Mouse (Mus musculus) layer of hippocampus, postnatal 10 days (tissue): ENCODE data around the gene C4bp. TPM values are rescaled to one million over a fixed set of nuclear protein-coding genes. Genes with fewer than 3 reads are reported as not detected.
"Not testable (repeated sequence)": the region's sequence is repeated elsewhere in the genome, so short reads cannot be mapped to it uniquely, and the experiment has no call there.

ENCODE experiments used
- DNase-seq, 2 experiments: peaks; one replicate each; pipeline ENCODE4 v3.0.0; 2021; ENCODE audit warnings: low spot score in 2 of 2
- long read RNA-seq: library from polyadenylated mRNA; stranded (forward); transcript quantifications from one replicate; pipeline ENCODE4 v2.0.0, GENCODE M21; 2023
- total RNA-seq, 2 experiments: library from RNA; stranded (reverse); gene quantifications; 2 replicates each; pipeline ENCODE4 v1.2.3; 2021

Gene C4bp
- total RNA-seq = 1 to 10 TPM; 1.1 to 1.2 TPM
- long read RNA-seq = 0 reads

- DNase-seq = no peak
Observed at GRCm38 (mm10) chr1:130661454-130661853, at the start of gene C4bp. Gene C4bp (minus strand): TSS chr1:130661632.

DNA sequence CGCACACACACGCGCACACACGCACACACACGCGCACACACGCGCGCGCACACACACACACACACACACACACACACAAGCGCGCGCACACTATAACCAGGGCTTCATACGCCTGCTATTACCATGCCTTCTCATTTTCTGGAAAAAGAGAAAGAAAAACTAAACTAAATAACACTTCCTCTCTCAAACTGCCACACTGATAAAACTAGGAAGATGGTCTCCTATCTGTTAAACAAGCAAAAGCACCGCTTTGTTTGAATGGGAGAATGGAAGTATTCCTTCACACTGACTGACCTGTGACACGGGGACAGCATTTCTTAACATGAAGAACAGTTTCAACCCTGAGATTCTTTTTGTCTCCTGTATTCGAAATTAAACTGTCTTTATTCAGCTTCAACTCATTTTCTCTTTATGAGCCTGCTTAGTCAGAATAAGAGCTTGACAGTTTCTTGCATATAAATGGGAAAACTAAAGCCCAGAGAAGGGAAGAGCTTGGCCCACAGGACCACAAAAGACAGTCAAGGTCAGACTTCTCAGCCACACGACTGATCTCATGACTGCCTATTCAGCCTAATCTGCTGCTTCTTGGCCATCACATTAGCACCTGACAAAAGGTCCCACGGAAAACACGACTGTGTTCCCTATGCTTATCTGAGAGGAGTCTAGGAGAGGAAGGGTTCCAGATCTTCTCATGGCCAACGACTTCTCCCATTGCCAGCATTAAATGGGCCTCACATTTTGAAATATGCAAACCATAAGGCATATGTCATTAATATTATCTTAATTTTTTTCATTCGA is 49.0 kb upstream of the C4bp start:
- DNase-seq = no peak

DNA sequence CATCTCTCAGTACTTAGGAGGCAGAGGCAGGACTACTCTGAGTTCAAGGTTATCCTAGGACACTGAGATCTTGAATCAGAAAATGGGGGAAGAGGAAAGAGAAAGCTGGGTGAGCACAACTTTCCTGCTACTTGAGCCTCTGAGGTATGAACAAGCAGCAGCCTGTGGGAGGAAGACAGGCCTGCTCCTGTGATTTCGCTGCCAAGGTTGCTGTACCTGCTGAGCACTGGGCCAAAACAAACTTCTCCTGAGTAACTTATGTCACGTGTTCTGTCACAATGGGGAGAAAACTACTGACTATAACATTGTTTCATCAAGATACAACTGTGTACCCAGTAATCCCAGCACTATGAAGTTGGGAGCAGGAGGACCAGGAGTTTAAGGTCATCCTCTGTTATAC is 42.2 kb upstream of the C4bp start:
- no peak for DNase-seq

DNA sequence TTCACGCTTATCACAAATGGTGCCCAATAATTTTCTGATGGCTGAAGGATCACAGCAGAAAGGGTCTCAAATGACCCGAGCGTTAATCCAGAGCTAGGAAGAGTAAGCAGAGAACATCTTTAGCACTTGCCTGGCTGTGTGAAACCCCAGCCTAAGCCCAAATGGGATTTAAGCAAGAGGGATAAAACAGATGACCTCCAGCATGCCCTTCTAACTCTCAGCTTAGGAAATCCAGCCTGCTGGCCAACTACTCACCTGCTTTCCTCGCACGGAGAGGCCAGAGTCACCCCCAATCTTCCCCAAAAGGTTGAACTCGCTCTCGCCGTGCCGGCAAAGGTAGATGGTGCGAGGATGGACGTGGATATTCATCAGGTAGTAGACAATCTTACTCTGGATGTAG is 40.5 kb upstream of the C4bp start:
- no peak for DNase-seq

GRCm38 (mm10) chr1:130699937-130700633 is 38.7 kb upstream of the C4bp start:
- DNase-seq = peak; percentile 58 to 65

DNA sequence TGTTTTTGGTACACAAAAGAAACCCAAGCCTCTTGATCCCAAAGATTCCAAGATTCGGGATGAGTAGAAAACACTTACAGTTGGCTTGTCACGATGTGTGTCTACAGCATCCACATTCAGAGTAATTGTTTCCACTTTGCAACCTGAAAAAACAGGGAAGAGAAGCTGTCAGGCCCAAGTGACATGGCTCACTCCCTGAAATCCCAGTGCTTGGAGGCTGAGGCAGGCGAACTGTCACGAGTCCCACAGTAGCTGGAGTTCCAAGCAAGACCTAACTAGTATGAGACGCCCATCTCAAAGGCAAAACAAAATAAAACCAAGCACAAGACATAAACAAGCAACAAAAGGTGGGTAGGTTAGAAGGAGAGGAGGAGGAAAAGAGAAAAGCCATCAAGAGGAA is 37.2 kb upstream of the C4bp start:
- DNase-seq = no peak

GRCm38 (mm10) chr1:130683905-130684304 is 22.5 kb upstream of the C4bp start:
- no peak for DNase-seq

DNA sequence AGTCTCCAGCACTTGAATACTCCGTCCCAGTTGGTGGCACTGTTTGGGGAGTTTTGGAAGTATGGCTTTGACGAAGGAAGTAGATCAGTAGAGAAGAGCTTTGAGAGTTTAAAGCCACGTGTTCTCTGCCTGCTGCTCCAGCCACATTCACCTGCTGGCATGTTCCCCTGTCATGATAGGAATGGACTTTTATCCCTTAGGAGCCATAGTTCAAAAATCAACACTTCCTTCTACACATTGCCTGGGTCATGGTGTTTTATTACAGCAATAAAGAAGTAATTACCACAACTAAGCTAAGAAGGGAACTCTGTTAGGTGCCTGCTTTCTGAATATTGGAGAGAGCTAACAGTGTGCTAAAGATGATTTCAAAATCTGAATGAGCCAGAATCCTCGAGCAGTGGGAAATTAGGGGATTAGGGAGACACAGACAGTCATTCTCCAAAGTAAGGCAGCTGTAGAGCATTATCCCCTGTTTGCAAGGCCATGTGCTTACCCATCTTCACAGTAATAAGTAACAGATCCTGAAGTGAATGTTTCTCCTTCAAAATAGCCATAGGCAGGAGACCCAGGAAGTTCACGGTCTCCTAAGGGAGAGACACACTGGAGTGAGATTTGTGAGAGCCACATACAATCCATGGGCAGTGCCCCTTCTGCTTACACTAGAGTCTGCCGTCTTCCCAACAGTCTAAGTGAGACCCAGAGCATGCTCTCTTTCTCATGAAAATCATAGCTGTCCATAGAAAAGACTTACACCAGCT is 20.4 kb upstream of the C4bp start:
- no peak for DNase-seq

GRCm38 (mm10) chr1:130681075-130681474 is 19.6 kb upstream of the C4bp start:
- no peak for DNase-seq

GRCm38 (mm10) chr1:130678551-130678950 is 17.1 kb upstream of the C4bp start:
- no peak for DNase-seq

DNA sequence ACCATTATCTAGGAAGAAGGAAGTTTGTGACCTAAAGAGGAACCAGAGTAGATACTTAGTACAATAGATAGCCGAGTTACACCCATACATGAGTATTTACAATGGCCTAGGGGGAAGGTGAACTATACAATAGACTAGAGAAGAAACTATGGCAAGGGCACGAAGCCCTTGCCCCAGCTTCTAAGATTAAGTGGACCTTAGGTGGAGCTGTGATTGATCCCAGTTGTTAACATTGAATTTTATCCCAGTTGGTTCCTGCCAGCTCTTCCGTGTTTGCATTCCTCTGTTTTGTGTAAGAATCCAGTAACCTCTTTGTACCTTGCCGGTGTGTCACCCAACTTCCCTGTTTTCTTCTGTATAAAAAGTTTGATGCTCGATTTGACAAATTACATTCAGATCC is 2.1 kb upstream of the C4bp start:
- DNase-seq = not testable (repeated sequence)

DNA sequence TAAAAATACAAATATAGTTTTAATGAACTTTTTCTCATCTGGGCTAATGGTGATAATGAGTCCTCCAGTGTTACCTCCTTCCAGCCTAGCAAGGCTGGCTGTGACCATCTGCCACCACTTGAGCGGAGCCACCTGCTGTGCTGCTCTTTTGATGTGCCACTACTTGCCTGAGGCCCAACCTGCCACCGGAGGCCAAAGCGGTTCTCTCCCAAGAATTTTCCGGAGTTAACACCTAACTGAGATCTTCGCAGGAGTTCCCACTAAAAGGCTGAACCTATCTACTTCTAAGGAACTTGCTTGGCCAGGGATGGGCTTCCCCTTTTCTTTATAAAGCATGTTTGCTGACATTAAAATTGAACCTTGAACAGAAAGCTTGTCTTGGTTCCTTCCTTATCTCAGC is 1.8 kb downstream of the C4bp start:
- DNase-seq = not testable (repeated sequence)

DNA sequence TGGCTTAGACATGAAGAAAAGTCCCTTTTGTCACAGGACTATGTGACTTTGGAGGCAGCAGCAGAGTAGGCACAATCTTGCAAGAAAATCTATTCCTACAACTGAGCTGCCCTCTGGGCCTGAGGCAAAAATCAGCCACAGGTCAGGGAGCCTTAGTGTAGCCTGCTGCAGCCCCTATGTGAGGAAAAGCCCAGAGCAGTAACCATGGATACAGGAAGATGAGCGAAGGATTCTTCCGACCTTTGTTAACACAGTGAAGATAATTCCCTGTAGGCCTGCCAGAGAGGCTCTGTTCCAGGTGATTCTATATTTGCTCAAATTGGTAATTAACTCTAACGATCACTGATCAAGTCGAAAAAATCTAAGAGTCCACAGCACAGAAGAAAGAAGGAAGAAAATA is 17.3 kb downstream of the C4bp start:
- DNase-seq = no peak

DNA sequence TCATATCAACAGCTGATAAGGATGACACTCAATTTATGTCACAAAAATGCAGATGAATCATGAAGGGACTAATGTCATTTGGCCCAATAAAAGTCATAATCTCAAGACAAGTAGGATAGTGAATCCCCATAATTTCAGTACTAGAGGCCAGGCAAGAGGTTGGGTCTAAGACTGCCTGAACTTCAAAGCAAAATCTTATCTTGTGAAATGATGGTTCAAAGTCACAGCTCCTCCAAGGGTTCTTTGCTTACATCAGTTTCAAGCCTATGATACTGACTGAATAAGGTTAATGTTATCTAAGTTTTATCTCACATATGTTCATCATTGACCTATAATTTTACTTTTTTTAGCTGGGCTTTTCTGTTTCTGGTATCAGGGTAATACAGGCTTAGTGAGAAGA is 20.5 kb downstream of the C4bp start:
- no peak for DNase-seq

DNA sequence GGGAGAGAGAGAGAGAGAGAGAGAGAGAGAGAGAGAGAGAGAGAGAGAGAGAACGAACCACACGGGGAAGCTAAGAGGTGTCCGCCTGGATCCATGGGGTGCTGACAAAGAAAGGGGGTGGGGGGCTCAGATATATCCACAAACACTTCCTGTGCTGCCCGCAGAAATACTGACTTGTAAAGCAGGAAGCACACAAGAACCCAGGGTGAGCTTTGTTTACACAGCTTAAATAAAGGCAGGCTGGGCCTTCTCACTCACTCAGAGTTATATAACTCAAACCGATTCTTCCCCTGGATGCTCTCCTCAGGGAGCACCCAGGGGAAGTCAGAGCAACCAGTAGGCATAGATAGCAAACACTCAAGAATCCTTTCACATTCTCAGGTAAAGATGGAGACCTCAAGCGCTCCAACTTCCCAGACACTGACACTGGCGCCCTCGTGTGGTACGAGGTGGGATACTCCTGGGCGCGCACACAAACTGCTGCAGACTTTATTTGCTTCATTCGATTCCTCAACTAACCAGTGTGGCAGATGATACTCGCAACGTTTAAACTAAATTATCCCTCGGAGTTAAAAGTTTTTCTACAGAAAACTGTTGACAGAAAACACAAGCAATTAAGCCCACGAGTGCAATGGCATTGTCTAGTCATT is 27.5 kb downstream of the C4bp start:
- DNase-seq = peak; percentile 82 to 84

- no peak for DNase-seq
Observed at GRCm38 (mm10) chr1:130633316-130633715, 28.1 kb downstream of the C4bp start.

- DNase-seq = no peak
Observed at GRCm38 (mm10) chr1:130629521-130629920, 31.9 kb downstream of the C4bp start, which contains the start of gene Zp3r. Gene Zp3r (minus strand): TSS chr1:130629621.

DNA sequence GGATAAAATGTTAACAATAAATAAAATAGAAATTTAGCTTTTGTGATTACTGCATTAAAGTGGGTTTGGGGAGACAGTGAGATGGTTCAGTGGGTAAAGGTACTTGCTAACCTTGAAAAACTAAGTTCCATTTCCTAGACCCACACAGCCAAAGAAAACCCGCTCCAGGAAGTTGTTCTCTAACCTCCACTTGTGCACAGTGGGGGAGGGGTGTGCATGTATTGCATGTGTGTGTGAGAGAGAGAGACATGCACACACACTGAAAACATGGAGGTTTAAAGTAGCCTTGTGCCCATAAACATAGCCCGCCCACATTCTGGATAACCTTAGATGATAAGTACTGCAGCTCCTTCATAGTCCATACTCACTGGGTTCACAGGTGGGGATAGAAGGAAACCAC is 65.1 kb downstream of the C4bp start:
- DNase-seq = no peak

GRCm38 (mm10) chr1:130588659-130589058 is 72.8 kb downstream of the C4bp start:
- no peak for DNase-seq
